Mouse (Mus musculus): ENCODE measurements around the gene Mfn1. TPM values are rescaled to one million over a fixed set of nuclear protein-coding genes. Genes with fewer than 3 reads are reported as not detected.

Gene Mfn1
- polyA plus RNA-seq, 1 experiment: 20.9 TPM

- TF ChIP-seq POLR2A (IDR thresholded peaks at IDR 0.05; ENCODE audit: control insufficient read depth, low read depth, low read length): no peak
- no peak for TF ChIP-seq CTCF (IDR thresholded peaks at IDR 0.05; ENCODE audit: control insufficient read depth, insufficient read depth, insufficient replicate concordance, low read depth, low read length)
Measured at GRCm38 (mm10) chr3:32505841-32506240, 23.4 kb upstream of the Mfn1 start.

GRCm38 (mm10) chr3:32506366-32507225, 22.7 kb upstream of the Mfn1 start:
- H3K4me1 ChIP-seq (ENCODE audit: control insufficient read depth, insufficient read depth, low read length): peaks cover 15% of the 10 kb centered on the region
- TF ChIP-seq CTCF (IDR thresholded peaks at IDR 0.05; ENCODE audit: control insufficient read depth, insufficient read depth, insufficient replicate concordance, low read depth, low read length): no peak
- TF ChIP-seq POLR2A (IDR thresholded peaks at IDR 0.05; ENCODE audit: control insufficient read depth, low read depth, low read length): no peak
- H3K36me3 ChIP-seq (ENCODE audit: control insufficient read depth, insufficient read depth, low read length): no peaks in the 10 kb centered on the region
- H3K4me3 ChIP-seq (ENCODE audit: control insufficient read depth, low read depth, low read length): no peak overlapping the region
- no peaks in the 10 kb centered on the region for H3K27me3 ChIP-seq (ENCODE audit: control insufficient read depth, insufficient read depth, low read length)
- H3K27ac ChIP-seq (ENCODE audit: control insufficient read depth, insufficient read depth, low read depth, low read length): no peak overlapping the region

More at GRCm38 (mm10) chr3:32505841-32506240, 23.4 kb upstream of the Mfn1 start:
- Histone ChIP-seq H3K4me1 (ENCODE audit: control insufficient read depth, insufficient read depth, low read length) (peaks cover 13% of the 10 kb centered on the region), H3K36me3 (ENCODE audit: control insufficient read depth, insufficient read depth, low read length) (no peaks in the 10 kb centered on the region), H3K27me3 (ENCODE audit: control insufficient read depth, insufficient read depth, low read length) (no peaks in the 10 kb centered on the region), H3K4me3 (ENCODE audit: control insufficient read depth, low read depth, low read length) (no peak overlapping the region), H3K27ac (ENCODE audit: control insufficient read depth, insufficient read depth, low read depth, low read length) (no peak overlapping the region)

- Histone ChIP-seq H3K4me3 (ENCODE audit: control insufficient read depth, low read depth, low read length) (peak overlapping the region; percentile 1; the same call in 1 of the 2 replicates), H3K27me3 (ENCODE audit: control insufficient read depth, insufficient read depth, low read length) (no peaks in the 10 kb centered on the region), H3K4me1 (ENCODE audit: control insufficient read depth, insufficient read depth, low read length) (peaks cover 8% of the 10 kb centered on the region), H3K27ac (ENCODE audit: control insufficient read depth, insufficient read depth, low read depth, low read length) (no peak overlapping the region), H3K36me3 (ENCODE audit: control insufficient read depth, insufficient read depth, low read length) (no peaks in the 10 kb centered on the region)
- TF ChIP-seq POLR2A (IDR thresholded peaks at IDR 0.05; ENCODE audit: control insufficient read depth, low read depth, low read length): no peak
- TF ChIP-seq CTCF (IDR thresholded peaks at IDR 0.05; ENCODE audit: control insufficient read depth, insufficient read depth, insufficient replicate concordance, low read depth, low read length): no peak; the same call in 1 of the 2 replicates
Measured at GRCm38 (mm10) chr3:32508666-32509324, 20.5 kb upstream of the Mfn1 start.

DNA sequence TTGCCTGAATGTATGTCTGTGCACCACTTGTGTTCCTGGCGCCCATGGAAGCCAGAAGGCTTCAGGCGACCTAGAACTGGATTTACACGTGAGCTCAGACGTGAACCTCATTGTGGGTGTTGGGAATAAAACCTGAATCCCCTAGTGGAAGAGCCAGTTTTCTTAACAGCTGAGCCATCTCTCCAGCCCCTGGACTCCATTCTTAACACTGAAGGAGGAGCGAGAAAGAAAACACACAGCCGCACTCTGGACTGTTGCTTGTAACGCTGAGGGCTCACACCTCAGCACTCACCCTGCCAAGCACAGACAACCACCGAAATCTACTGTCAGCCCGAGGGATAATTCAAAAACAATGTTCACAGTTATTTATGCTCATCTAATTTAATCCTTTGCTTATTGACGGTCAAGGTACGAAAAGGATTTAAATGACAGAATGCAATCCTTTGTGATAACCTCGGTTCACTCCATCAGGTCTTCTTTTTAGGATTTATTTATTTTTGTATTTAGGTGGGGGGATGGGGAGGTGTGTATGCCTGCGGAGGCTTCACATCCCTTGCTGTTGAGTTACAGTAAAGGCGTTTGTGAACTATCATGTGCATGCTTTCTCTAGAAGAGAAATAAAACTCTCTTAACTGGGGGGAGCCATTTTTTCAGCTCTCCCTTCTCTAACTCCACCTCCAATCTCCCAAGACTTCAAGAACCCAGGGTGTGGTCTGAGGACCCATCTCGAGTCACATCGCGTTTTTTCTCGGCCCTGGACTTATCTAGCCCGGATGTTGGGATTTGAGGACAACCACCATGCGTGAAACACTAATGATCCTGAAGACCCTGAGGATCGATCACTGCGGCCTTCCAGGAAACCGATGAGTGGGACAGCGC, 19.5 kb upstream of the Mfn1 start, which contains the start of gene Zfp639:
Zfp639 (plus strand) TSS at position 764 of the 879 bp plus-strand sequence.
- H3K4me3 ChIP-seq (ENCODE audit: control insufficient read depth, low read depth, low read length): peak within 1 kb of the TSS; percentile 87
- peaks cover 8% of the 10 kb centered on the region for H3K4me1 ChIP-seq (ENCODE audit: control insufficient read depth, insufficient read depth, low read length)
- H3K36me3 ChIP-seq (ENCODE audit: control insufficient read depth, insufficient read depth, low read length): no peaks in the 10 kb centered on the region
- H3K27ac ChIP-seq (ENCODE audit: control insufficient read depth, insufficient read depth, low read depth, low read length): peak within 1 kb of the TSS; percentile 85
- TF ChIP-seq POLR2A (IDR thresholded peaks at IDR 0.05; ENCODE audit: control insufficient read depth, low read depth, low read length): no peak
- TF ChIP-seq CTCF (IDR thresholded peaks at IDR 0.05; ENCODE audit: control insufficient read depth, insufficient read depth, insufficient replicate concordance, low read depth, low read length): no peak
- no peaks in the 10 kb centered on the region for H3K27me3 ChIP-seq (ENCODE audit: control insufficient read depth, insufficient read depth, low read length)

DNA sequence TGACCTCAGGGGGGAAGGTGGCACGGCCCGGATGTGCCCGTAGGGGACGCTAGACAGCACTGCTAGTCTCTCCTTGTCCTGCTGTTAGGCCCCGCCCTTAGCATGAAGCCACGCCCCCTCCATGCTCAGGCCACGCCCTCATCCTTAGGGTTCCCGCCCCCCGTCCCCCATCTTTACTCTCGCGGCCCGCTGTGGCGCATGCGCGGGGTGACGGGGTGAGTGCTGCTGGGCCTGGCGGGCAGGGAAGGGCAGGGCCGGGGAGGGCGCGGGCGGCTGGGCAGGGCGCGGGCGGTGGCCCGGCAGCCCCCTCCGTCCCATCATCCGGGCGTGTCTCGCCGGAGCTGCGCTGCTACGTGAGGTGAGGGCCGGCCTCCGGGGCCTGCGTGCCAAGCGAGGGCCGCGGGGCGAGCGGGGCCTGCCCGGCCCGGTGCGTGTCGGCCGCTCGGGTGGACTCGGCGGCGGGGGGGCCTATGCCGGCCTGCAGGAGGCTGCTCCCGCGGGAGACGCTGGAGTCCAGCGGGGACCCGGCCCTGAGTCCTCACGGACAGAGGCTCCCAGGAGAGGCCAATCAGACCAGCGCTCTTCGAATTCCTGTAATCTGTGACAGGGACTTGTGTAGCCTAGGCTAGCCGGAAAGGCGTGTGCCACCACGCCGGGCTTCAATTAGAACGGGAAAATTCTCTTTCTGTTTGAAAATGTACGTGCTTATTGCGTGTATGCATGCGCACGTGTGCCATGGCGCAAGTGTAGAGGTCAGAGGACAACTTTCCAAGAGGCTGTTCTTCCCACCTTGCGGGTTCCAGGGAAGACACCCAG, 18.7 kb upstream of the Mfn1 start:
- H3K36me3 ChIP-seq (ENCODE audit: control insufficient read depth, insufficient read depth, low read length): no peaks in the 10 kb centered on the region
- H3K4me3 ChIP-seq (ENCODE audit: control insufficient read depth, low read depth, low read length): peak overlapping the region; percentile 87
- H3K27me3 ChIP-seq (ENCODE audit: control insufficient read depth, insufficient read depth, low read length): no peaks in the 10 kb centered on the region
- peaks cover 8% of the 10 kb centered on the region for H3K4me1 ChIP-seq (ENCODE audit: control insufficient read depth, insufficient read depth, low read length)
- peak; percentile 86; the same call in 1 of the 2 replicates for TF ChIP-seq CTCF (IDR thresholded peaks at IDR 0.05; ENCODE audit: control insufficient read depth, insufficient read depth, insufficient replicate concordance, low read depth, low read length)
- TF ChIP-seq POLR2A (IDR thresholded peaks at IDR 0.05; ENCODE audit: control insufficient read depth, low read depth, low read length): peak; percentile 73
- peak overlapping the region; percentile 85 for H3K27ac ChIP-seq (ENCODE audit: control insufficient read depth, insufficient read depth, low read depth, low read length)

DNA sequence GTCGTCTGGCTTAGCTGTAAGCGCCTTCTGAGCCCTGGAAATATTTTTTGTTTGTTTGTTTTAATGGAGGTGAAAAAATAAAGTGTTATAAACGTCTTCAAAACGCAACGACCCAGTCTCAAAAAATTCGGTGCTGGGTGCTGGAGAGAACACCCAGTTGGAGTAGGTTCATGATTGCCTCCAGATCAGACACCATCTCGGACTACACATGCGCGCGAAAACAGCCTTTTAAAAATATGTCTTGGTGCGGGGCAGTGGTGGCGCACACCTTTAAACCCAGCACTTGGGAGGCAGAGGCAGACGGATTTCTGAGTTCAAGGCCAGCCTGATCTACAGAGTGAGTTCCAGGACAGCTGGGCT, 18.1 kb upstream of the Mfn1 start:
- Histone ChIP-seq H3K27ac (ENCODE audit: control insufficient read depth, insufficient read depth, low read depth, low read length) (peak overlapping the region; percentile 85), H3K27me3 (ENCODE audit: control insufficient read depth, insufficient read depth, low read length) (no peaks in the 10 kb centered on the region), H3K4me3 (ENCODE audit: control insufficient read depth, low read depth, low read length) (peak overlapping the region; percentile 87), H3K4me1 (ENCODE audit: control insufficient read depth, insufficient read depth, low read length) (peaks cover 8% of the 10 kb centered on the region), H3K36me3 (ENCODE audit: control insufficient read depth, insufficient read depth, low read length) (no peaks in the 10 kb centered on the region)
- no peak for TF ChIP-seq POLR2A (IDR thresholded peaks at IDR 0.05; ENCODE audit: control insufficient read depth, low read depth, low read length)
- TF ChIP-seq CTCF (IDR thresholded peaks at IDR 0.05; ENCODE audit: control insufficient read depth, insufficient read depth, insufficient replicate concordance, low read depth, low read length): no peak
